Mouse (Mus musculus) cerebellum, postnatal 10 days (tissue): ENCODE results near the gene Esd.

Experiments used
- DNase-seq, 2 experiments: peaks; one replicate each; pipeline ENCODE4 v3.0.0; 2021; ENCODE audit warnings: mixed read lengths in 2 of 2

Gene Esd

DNA sequence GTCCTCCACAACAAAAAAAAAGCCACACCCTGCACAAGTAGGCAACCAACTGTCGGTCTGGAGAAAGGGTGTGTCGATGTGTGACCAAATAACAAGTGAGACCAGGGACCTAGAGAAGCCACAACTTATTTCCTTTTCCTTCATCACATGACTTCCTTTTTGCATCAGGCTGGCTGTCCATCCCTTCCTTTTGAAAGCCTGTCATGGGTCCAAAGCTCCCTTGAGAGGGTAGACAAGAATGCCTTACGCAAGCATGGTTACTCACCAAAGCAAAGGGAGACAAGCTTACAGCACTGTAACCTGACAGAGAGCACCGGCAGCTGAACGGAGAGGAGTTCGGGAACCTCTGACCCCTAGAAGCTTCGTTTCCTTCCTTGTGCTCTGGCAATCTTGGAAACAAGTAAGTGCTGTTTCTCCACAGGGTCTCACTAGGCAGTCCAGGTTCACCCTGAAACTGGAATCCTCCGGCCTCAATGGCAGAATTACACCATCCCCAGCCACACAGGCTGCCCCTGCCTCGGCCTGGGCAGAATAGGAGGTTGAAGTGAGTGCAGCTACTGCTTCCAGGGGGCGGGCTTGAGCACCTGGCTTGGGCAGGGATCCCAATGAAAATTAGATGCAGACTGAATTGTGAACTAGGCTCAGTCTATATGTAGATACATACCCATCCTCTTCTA lies 65.4 kb downstream of the Esd start:
- DNase-seq: peak in 1 of 2 experiments; percentile 10

DNA sequence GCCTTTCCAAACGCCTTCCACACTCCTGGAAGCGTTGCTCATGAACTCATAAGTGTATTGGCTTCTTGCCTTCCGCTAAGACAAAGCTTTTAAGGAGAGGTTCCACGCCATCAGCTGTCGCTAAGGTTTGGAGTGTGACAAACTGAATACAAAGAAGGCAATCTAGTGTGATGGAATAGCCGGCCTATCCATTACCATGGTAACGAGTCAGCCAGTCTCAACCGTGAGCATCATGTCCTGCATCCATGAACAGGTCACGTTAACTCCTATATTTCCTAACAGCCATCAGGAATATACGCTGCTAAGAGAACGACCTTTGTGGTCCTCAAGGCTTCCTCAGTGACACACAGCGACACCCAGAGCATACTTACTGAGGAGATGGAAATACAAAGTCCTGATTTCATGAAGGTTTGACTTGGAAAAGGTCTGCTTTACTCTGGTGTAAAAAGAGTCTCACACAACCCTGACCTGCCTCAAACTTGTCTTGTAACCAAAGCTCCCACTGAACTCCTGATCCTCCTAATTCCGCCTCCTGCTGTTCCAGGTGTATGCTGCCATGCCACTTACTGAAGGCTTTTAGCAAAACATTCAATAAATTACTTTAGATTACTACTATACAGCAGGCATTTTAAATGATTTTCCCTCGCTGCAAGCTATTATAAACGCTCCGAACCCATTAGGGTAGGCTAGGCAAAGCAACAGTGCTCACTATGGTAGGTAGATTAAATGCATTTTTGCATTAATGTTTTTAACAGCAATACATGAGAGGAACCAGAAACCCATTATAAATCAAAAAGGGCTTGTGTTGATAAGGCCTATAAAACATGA lies 66.2 kb downstream of the Esd start:
- DNase-seq: no peak
